Mouse (Mus musculus) CD8-positive naive resting alpha-beta T cell, adult 2 months (primary cell): ENCODE results near the gene Tmem186.

Experiments used
- DNase-seq, 2 experiments: peaks; one replicate each; pipeline ENCODE4 v3.0.0; 2022; ENCODE audit warnings: low read depth in 2 of 2, low spot score in 2 of 2

The Tmem186 gene

DNA sequence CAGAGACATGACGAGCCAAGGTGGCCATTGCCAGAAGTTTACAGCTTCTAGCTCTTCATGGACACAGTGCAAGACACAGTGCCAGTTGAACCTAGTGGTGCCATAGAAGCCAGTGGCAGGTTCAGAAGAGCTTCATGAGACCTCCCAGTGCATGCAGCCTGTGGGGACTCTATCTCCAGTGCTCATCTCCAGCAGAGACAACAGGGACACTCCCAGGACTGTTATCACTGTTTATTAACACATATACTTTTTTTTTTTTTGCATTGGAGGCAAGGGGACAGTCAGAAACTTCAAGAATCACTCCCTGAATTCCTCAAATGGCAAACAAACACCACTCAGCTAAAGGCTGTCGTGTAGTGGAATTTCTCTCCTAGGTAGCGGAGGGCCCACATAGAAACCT is 24.1 kb downstream of the Tmem186 start:
- DNase-seq: no peak

DNA sequence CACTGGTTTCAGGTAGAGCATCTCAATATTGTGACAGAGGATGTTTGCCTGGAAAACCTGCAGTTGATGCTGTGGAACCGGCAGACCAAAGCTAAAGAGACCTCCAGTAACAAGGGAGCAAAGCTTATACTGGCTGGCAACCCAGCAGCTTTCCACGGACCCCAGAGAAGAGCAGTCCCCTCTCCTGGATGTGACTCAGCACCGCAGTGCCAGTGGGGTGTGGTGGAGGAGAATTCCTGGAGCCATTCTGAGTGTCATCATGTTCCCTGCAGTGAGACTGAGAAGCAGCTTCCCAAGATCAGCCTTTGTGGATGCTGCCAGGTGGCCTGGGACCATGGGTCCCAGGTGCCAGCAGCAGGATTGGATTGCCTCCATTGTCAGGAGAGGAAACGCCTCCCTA is 24.5 kb downstream of the Tmem186 start:
- DNase-seq: no peak

DNA sequence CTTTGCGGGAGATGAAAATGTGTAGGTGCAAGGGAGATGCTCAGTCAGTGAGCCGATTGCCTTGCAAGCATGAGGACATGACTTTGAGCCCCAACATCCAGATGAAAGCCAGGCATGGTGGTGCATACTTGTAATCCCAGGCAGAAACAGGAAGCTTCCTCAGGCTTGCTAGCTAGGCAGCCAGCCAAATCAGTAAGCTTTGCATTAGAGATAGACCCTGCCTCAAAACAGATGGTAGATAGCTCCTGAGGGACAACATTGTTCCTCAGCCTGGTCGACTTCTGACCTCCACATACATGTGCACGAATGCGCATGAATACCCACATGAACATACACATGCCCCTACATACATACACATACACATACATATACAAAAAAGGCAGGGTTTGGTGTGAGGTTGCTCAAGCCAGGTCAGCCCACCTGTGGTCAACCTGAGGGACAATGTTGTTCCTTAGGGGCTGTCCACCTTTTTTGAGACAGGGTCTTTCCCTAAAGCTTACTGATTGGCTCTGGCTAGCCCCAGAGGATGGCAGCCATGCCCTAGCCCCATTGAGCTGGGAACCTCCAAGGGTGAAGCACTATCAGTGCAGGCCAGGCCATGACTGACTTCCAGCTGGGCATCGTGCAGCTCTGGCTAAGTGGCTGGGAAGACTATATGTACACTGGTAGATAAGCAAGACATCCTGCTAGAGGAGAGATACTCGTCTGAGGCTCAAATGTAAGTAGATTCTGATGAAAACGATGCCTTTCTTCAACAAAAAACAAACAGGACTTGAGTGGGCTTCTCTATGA is 25.1 kb downstream of the Tmem186 start:
- no peak for DNase-seq

DNA sequence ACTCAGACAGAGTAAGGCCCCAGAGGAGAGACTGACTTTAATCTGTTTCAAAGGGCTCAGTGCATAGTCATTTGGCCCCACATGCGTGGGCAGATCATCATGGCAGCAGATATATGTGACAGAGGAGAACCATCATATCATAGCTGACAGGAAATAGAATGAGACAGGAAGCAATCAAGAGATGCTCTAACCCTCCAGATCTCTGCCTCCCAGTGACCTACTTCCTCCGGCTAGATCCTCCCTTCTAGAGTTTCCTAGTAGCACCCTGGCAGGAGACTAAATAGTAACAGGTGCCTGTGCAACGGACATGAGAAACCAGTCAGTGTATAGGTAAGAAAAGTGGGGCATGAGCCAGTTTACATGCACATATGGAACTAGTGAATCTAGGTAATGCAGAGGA is 27.1 kb downstream of the Tmem186 start:
- no peak for DNase-seq

DNA sequence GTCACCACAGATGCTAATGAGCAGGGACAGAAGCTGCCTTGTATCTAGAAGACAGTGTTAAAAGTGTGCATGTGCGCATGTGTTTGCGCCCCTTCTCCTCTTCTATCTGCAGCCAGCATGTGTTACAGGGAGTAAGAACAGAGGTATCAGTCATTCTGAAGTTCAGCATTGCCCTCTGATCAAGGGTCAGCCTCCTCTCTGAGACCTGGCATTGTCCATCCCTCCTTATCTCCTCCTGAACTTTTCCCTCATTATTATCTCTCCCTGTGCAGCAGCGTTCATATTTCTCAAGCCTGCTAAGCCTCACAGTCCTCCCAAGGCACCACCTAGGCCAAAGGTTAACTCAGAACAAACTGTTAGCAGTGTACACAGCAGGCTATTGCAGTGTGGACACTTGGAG is 33.7 kb downstream of the Tmem186 start:
- no peak for DNase-seq

DNA sequence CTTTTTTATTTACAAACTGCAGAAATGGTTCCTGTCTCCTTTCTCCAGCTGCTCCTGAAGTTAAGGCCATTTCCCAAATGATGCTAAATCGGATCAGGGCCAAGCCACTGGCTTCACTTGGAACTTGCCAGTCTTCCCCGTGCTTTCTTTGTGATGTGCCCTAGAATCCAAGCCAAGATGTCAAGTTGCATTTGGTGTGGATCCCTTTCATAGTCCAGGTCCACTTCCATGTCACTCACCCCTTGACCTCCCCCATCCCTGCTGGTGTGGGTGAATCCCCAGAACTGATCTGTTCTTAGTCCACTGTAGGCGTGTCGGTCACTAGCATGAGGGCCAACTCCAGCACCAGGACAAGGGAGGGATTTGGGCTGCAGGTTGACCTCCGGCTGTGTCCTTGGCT is 40.0 kb downstream of the Tmem186 start:
- no peak for DNase-seq

DNA sequence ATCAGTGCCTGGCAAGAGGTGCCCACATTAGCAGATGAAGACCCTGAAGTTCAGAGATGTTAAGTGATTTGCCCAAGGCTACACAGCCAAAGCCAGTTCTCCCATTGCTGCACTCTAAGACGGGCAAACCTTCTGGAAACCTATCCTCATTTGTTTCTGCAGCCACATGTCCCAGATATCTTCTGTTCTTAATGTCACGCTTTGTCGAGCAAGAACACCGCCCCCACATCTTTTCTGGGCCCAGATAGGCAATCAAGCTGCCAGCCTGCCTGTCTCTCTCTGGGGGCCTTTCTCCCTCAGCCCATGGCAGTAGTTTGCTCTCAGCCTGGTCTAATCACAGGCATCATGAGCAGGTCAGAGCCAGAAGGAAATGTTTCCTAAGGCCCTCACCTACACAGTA is 41.2 kb downstream of the Tmem186 start:
- no peak for DNase-seq

DNA sequence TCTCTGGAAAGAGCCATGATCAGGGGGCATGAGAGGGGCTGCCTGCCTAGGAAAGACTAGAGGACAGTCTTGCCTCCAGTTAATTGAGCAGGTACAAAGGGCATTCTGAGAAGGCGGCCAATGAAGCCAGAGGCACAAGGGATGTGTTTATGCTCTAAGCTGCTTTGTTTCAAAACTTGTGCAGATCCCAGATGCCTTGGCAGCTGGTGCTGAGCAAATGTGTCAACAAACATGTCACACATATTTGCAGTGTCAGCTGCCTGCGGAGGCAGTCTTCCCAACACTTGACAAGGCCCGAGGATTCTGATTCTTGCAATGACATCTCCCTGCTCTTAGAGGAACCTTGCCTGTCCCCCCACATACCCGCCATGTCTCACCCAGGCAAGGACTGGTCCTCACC is 42.1 kb downstream of the Tmem186 start:
- DNase-seq: no peak

DNA sequence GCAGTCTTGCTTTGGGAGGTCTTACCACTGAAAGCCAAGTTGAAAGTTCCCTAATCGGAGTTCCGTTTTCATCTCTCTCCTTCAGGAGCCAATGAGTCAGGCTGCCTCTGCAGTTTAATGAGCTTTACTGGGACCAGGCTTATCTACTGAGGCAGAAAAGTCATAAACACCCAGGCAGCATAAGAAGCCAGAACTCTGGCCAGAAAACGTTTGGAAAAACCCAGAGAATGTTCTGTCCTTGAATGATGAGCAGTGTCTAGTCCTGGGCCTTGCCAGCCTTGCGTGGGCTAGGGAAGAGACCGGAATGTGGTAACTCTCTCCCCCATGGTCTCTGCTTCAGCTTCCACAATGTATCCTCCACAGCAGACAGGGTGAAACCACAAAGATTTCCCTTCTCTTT is 52.5 kb downstream of the Tmem186 start:
- DNase-seq: no peak

DNA sequence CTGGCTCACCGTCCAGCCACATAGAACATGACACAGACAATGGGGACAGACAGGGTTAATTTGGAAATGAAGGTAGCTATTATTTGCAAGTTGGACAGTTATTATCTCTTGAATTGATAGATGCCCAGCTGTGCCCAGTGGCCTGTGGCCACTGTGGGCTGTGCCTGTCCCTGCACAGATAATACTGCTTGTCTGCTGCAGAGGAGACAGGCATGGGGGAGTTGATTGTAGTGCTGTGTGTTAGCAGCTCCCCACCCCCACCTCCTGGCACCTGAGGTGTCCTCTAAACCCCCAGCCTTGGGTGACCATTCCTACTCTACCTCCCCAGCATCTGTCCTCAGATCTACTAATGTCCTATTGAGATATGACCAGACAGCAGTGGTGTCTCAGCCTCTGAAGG is 53.3 kb downstream of the Tmem186 start:
- DNase-seq: no peak
